Mouse (Mus musculus) kidney, postnatal 36 days (tissue): ENCODE data around the gene Gan.

ENCODE experiments used
- DNase-seq, 2 experiments: peaks; one replicate each; pipeline ENCODE4 v3.0.0; 2021 to 2022; ENCODE audit warnings: mixed read lengths in 2 of 2

Gan gene

DNA sequence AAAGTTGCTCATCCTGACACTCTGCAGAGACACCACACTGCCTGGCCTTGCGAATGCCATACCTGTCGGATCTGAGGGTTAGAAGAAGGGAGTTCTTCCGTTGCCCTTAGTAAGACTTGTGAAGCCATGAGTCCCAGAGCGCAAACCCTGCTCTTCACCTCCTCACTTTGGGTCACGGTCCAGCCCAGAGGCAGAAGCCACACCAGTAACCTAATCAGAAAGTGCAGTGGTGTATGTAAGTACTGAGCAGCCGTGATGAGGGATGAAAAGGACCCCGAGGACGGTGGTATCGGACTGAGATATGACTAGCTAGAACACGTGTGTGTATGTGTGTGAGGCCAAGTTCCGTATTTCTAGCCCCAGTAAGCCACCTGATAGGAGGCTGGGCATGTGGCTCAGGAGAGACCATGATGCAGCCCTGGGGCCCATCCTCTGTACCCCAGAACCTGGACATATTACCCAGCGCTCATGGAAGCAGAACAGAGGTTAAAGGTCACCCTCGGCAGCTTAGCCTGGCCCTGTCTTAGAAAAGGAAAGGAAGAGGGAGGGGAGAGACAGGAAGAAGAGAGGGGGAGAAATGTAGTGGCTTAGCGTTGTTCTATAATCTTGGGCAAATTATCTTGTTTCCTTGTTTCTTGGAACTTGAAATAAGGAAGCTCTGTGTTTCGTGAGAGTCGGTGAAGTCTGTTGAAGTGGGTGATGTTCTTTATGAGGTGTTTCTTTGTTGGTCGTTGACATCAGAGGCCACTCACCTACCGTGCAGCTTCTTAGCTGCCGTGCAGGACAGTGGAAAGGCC is 43.5 kb downstream of the Gan start:
- DNase-seq, result peak in 1 of 2 experiments; percentile 13

DNA sequence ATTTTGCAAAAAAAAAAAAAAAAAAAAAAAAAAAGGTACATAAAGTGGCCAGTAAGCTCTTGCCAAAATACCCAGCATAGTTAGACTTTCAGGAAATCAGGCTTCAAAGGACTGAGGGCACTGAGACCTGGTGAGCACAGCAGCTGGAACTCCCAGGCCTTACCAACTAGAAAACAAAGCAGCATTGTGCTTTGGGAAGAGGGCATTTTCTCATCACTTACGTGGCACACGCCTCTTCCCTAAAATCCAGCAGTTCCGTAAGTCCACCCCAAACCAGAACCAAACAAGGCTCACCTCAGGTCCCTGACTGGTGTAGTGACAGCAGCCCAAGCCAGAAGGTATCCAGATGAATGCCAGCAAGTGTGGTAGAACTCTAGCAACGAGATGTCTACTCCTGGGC is 45.1 kb downstream of the Gan start:
- no peak for DNase-seq

DNA sequence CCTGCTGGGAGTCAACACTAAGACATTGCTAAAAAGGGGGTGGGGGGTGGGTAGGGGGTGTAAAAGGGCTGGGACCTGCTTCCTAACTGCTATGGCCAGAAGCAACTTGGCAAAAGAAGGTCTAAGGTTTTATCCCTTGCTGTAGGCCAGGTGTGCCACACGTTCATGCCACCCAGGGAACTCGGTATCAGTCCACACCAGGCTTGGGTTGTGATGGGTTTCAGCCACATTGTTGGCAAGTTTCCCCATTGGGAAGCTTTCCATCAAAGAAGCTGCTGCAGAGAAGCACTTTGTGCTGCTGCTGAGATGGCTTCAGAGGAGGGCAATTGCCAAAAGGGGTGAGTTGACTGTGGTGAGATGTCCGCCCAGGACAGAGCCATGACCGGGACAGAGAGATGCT is 47.9 kb downstream of the Gan start:
- no peak for DNase-seq

DNA sequence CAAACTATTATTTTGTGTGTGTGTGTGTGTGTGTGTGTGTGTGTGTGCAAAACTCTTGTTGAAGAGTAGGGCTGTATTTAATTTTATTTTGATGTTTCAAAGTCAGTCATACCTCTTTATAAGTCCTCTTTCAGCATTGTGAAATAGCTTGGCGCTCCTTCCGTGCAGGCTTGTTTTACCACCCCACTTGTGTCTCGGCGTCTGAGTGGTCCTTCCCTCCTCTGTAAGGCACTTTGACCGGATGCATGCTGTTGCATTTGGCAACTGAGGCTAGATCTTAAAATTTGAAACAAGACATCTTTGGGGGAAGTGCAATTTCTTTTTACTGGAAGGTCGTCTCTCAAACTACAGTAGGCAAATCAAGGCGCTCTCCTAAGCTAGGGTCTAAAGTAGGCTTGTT is 48.7 kb downstream of the Gan start:
- DNase-seq, result no peak

DNA sequence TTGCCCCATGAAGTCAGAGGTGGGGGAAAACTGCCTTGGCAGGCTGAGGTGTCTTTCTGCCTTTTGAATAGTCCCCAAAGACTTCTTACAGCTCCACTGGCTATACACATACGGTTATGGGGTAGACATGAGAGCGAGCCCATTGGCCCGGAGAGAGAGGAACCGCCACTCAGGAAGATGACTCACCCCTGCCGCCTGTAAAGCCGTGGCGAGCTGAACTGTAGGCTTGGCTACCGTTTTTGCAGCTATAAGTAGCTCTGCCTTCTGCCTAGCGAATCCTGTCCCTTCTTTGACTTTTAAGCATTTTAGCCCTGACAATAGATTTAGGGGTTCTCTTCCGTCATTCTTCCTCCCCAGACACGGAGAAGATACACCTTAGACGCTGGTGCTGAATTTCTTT is 51.2 kb downstream of the Gan start:
- DNase-seq, result no peak

DNA sequence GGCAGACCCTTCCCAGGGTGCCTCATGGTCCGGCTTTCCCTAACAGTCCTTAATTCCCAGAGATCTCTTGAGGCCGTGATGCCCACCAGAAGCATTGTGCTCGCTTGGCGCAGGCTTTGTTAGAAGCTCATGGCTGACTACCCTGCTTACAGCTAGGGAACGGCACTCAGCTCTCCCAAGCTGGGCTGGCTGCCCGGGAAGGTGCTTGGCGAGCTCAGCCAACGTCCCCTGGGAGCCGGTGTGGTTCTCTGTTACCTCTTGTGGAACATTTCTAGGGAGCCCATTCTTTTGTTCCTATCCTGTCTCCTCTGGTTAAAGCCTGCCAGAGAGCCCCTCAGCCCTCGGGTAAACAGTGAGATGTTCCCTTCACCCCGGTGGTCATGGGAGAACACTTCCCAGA is 54.2 kb downstream of the Gan start:
- no peak for DNase-seq

DNA sequence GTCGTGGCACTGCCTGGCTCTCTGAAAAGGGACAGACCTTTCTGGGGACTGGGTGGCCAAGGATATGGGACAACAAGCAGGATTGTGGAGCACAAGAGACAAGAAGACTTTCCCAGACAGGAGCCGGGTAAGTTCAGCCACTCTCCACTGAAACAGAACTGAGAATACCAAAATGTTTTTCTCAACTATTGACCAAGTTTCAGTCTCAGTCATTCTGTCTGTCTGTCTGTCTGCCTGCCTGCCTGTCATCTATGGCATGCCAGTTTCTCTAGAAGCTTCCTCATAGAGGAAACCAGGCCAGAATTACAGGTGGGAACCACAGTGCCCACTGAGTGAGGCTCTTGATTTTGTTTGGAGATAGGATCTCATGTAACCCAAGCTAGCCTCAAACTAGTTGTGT is 59.8 kb downstream of the Gan start:
- no peak for DNase-seq

DNA sequence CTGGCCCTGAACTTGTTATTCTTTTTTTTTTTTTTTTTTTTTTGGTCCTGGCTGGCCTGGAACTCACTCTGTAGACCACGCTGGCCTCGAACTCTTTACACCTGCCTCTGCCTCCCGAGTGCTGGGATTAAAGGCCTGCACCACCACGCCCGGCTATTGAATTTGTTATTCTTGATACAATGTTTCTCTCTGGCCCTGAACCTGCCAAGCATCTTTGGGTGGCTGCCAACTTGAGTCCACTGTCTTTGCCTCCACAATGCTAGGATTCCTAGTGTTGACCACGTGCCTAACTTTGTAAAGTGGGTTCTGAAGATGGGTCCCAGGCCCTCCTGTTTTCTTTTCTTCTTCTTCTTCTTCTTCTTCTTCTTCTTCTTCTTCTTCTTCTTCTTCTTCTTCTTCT is 64.5 kb downstream of the Gan start:
- peak; percentile 40 to 68 for DNase-seq

DNA sequence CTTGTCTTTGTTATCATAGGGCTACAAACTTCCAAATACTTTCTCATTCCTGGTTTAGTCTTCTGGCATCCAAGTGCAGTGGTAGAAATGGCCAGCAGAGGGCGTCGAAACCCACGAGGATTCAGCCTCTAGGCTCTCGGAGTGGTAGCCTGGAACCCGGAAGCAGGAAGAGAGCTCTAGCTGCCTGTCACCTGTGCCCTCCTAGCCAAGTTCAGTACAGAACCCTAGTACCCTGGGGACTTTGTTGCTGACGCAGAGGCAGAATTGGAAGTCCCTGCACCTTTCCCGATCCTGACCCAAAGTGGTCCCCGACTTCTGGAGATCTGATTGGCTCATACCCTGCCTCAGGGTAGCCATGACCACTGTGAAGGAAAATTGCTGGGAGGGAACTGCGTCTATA is 66.7 kb downstream of the Gan start:
- peak; percentile 90 to 96 for DNase-seq

DNA sequence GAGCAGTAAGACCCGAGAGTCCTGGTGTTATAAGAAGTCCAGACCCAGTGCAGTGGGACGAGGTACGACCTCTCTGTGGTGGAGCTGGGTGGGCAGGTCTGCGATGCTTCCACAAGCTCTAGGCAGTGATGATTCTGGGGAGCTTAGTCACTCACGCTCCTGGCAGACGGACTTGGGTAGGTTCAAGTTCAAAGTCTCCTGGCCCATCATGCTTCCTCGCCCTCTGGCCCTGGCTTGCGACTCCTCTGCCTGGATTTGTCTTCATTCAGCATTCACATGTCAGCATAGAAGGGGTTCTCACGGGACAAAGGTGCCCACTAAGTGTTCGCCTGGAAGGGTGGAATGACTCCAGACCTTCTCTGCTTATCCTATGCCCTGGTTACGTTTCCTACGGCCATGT is 68.4 kb downstream of the Gan start:
- peak; percentile 60 to 62 for DNase-seq

DNA sequence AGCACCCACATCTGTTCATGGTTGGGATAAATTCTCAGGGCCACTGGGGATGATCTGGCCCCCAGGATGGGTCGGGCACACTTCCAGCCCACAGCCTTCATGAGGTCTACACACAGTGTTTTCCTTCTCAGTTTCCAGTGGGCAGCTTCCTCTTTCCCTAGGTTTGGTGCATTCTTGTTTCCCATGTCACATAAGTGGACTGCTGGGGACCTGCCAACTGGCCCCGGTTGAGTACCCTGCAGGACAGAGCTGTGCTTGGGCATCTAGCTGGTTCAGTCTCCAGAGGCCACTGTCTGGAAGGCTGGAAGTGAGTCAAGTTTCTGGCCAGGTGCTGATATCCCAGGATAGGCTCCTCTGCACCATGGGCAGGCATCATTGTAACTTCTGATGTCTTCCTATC is 69.4 kb downstream of the Gan start:
- peak; percentile 14 to 63 for DNase-seq

DNA sequence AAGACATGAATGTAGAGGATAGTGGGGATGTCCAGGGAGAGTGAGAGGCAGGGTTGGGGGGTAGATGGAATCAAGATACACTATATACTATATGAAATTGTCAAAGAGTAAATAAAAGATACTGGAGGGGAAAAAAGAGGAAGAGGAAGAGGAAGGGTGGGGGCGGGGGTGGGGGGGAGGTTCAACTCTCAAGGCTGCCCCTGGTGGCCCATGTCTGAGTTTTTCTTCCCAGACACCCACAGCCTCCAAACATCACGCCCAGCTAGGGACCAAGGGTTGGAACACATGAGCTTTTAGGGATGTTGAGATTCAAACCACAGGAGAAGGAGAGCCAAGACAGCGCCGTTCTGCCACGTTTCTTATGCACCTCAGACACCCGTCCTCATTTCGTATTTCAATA is 75.3 kb downstream of the Gan start:
- no peak for DNase-seq

DNA sequence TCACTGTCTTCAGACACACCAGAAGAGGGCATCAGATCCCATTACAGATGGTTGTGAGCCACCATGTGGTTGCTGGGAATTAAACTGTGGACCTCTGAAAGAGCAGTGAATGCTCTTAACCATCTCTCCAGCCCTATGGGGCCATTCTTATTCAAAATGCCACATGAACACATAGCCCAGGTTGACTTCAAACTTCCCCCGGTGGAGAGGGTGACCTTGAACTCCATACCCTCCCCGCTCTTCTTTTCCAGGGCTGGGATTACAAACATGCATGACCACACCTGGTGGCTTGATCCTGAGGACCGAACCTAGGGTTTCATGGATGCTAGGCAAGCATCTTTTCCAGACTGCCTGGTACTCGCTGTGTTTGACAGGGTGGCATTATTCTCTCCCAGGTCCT is 78.6 kb downstream of the Gan start:
- no peak for DNase-seq

DNA sequence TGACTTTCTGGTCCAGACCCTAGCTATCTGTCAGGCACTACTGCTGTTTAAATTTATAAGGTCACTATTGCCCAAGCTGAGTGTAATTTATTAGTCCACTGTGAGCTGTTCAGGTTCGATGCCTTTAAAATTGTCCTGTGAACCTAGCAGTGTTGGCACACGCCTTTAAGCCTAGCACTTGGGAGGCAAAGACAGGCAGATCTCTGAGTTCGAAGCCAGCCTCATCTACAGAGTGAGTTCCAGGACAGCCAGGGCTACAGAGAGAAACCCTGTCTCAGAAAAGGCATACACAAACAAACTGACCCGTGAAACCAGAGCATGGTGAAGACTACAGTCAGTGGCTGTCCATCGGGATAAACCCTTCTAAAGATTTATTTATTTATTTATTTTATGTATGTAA is 82.4 kb downstream of the Gan start:
- DNase-seq, result no peak

DNA sequence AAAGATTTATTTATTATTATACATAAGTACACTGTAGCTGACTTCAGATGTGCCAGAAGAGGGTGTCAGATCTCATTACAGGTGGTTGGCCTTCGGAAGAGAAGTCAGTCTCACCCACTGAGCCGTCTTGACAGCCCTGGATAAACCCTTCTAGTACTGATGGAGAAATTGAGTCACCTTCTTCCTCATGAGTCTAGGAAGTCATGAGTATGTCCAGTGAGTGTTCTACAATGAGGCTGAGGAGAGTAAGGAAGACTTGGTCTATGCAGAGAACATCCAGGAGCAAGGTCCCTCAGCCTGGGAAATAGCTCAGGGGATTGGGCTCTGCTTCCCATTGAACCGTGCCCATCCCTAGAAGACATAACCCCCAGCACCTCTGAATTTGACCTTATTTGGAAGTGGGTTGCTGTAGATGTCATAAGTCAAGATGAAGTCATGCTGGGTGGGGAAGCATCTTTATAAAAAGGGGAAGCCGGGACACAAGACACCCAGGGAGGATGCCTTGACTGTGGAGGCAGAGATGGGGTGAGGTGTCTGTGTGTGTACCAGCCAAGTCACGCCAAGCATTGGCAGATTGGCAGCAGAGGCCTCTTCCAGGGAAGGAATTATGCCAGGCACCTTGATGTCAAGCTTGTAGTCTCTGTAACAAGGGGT is 83.0 kb downstream of the Gan start:
- DNase-seq, result no peak

DNA sequence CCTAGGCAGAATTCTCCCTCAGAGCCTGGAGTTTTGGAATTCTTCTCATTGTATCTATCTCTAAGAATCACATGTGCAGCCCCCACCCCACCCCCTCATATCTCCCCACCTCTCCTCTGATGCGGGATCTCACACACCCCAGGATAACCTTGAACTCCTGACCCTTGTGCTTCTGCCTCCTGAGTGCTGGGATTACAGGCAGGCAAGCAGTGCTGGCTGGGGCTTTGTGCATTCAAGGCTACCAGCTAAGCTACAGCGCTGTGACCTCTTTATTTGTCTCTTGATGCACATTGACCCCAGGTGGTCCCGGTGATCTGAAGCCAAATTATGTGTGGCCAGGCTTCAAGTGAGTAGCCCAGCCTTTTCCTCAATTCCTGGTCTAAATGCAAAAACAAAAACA is 83.9 kb downstream of the Gan start:
- DNase-seq, result no peak

DNA sequence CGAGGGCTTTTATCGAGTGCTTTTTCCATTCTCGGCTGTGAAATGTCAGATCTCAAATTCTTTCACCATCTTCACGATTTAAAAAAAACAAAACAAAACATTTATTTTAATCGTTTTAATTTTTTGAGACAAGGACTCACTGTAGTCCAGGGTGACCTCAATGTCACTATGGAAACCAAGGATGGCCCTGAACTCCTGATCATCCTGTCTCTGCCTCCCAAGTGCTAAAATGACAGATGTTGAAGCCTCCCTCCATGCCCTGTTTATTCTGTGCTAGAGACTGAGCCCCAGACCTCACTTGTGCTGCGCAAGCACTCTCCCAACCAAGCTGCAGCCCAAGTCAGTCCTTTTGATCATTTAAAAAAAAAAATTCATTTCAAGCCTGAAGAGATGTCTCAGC is 84.4 kb downstream of the Gan start:
- no peak for DNase-seq

DNA sequence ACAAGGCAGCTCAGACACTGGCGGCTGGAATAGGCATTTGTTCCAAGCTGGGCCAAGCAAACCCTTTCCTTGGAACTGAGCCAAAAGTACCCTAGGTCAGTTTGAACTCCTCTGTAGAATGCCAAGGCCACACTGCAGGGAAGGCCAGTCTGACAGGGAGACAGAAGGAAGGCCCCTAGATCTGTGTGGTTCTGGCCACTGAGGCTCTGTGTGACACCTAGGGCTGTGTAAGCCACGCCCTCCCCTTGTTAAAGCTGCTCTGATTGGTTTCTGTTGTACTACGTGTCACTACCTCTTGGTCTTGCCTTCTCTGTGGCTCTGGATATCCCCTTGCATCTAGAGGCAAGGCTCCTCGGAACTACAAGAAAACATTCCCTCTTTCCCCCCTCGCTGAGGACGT is 86.7 kb downstream of the Gan start:
- DNase-seq, result peak in 1 of 2 experiments; percentile 11

DNA sequence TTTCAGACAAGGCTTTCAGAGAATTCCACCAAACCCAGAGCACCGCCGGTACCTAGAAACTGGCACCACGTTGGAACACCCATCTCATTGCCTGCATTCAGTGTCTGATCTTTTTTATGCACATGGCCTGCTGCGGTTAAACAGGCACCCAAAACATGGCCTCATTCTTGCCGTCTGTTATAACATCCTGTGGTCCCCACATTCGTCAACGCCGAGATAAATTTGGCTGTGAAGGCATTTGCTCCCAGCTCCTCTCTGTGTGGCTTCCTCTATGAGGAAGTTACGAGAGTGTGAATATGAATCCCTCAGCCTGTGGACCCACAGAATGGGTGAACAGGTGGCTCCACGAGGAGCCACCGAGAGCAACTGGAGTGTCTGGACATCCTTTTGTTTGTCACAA is 90.4 kb downstream of the Gan start:
- no peak for DNase-seq

DNA sequence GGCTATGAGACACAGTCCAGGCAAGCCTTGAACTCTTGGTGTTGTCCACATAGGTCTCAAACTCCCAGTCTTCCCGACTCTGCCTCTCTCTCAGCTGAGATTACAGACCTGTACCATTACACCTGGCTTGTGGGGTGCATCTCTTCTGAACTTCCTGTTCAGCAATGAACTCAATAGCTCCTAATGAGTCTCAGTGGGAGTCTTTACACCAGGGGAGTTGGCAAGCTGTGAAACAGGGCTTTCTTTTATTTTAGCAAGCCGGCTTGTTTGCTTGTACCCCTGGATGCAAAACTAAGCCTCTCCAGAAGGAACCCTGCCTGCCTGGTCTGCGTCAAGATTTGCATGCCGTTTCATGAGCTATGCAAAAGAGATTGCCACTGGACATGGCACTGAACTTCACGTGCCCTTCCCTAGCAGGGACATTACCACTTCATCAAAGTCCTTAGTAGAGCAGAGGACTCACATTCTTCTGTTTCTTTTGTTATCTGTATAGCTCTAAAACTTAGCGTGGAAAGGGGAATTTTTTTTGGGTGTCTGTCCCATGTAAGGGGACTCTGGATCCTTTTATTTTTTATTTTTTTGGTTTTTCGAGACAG is 93.2 kb downstream of the Gan start:
- DNase-seq, result no peak

DNA sequence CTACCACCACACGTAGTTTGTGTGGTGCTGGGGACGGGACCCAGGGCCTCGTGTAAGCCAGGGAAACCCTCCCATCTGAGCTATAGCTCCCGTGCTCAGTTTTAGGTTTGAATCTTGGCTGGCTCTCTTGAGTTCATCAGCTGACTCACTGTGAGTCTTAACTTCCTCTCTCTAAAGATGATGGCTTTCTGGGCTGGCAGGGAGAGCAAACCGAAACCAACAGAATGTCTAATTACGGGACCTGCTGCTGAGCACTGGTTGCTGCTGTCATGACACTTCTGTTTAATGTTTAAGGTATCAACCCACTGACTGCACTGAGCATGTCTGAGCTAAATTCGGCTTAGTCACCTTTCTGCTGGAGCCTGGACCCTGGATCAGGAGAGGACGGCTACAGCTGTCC is 94.7 kb downstream of the Gan start:
- no peak for DNase-seq

DNA sequence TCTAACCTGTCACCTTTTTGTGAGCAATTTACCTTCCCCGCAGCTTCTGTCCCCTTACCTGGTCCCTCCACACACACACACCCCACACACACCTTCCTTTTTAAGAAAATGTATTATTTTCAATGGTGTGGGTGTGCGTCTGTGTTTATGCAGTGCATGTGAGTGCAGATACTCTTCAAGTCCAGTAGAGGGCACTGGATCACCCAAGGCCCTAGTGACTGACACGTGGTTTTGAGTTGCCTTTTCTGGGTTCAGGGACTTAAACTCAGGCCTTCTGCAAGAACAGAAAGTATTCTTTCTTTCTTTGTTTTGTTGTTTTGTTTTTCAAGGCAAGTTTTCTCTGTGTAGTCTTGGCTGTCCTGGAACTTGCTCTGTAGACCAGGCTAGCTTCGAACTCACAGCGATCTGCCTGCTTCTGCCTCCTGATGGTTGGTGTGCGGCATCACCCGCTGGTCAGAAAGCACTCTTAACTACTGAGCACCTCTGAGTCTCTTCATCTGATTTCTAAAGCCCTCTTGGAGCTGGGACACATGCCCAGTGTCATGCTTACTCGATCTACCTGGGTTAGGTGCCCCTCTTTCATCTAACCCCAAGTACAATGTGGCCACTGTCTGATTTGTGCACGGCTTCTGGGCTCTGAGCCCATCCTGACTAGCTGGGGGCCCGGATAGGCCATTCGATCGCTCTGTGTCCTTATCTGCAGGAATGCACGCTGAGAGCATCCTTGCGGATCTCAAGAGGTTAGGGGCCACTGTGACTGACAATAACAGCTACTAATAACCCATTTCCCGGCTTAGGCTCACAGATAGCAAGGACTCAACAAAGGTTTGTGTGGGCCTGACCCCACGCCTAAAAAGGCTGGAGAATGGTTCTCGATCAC is 95.7 kb downstream of the Gan start:
- no peak for DNase-seq

DNA sequence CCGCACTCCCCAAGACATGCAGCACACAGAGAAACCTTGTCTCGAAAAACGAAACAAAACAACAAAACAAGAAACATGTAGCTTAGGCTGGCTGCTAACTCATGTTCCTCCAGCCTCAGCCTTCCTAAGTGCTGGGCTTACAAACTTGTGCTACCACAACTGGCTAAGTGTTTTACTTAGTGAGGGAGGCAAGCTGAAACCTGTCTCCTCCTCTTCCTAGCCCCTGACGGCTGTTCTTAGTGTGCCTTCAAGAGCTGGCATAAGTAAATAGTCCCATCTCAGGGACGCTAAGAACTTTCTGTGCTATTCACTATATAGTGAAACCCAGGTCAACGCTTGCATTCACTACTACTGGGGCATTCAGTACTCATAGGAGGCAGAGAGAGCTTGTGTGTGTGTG is 96.6 kb downstream of the Gan start:
- DNase-seq, result no peak
